Mouse (Mus musculus) T-helper 2 cell (primary cell): ENCODE data around the gene Cldn9.

Source experiments
- in situ Hi-C: fragments of 300-600 bp; cut with MboI, MseI; formaldehyde crosslinking; loops from one replicate; pipeline ENCODE4 v1.15.1; 2025; ENCODE audit warnings: high pct_unique_total_duplicates

Gene Cldn9

GRCm38 (mm10) chr17:23653324-23653723, 30.5 kb downstream of the Cldn9 start:
- in situ Hi-C loops, result no loop called here

DNA sequence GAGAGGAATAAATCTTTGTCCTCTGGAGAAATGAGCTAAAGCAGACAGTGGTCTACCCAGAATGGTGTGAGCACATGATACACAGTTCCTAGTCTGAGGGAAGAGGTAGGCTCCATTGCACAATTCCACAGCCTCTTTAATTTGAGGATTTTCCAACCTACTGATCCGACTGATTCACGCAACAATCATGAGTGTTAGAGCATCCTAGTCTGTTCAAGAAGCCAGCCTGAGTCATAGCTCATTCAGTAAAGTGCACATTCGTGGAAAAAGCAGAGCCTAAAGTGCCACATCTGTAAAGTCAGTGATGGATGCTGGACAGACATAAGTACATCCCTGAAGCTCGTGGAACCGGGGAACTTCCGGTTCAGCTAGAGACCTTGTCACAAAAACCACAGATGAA, 32.5 kb downstream of the Cldn9 start:
- in situ Hi-C loops, result no loop called here

- in situ Hi-C loops, result no loop called here
Observed at GRCm38 (mm10) chr17:23645894-23646293, 37.9 kb downstream of the Cldn9 start.

DNA sequence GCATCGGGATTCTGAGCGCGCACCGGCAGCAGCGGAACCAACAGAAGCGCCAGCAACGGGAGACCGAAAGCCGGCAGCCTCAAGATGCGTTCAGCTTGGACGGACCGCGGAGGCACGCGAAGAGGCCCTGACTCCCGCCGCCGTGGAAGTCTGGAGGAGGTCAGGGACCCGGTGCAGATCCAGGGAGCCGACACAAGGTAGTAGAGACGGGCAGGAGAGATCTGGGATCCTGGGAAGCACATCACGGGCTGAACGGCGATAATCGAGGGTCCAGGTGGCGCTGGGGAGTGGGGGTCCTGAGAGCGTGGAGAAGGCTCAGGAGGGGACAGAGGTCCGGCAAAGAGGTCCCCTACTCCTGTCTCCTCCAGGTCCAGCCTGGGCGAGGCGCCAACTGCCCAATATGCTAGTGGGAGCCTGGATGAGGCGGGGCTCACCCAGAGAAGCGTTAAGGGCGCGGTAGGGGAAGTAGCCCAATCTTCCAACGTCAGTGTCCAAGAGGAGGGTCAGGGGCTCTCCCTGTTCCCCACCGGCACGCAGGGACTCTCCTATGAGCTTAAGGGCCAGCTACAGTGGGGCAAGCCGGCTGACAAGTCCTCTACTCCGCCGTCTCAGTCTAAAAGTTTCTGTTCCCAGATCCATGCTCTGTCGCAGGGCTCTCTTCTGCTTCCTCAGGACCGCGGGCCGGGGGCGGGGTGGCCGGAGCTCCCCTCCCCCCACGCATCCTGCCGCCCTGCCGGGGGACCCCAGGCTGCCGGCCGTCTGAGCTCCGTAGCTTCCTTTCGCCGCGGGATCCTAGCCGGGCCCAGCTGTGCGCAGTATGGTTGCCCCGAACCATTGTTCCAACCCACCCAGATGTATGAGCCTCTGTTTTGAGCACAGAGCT, 39.0 kb downstream of the Cldn9 start, which contains the start of gene Mmp25:
TSS of gene Mmp25 (minus strand) at position 665 of the 883 bp plus-strand sequence.
- in situ Hi-C loops, result no loop called here
